Mouse (Mus musculus) ES-Bruce4 (cell line): ENCODE measurements around the gene Treh. TPM values are rescaled to one million over a fixed set of nuclear protein-coding genes. Genes with fewer than 3 reads are reported as not detected.

Source experiments
- H3K27ac ChIP-seq: 2 replicates; pipeline ENCODE4 v1.5.1; 2012; ENCODE audit warnings: low read length, inconsistent platforms; ENCODE audit not compliant: insufficient read depth
- H3K27me3 ChIP-seq: 2 replicates; pipeline ENCODE4 v1.6.1; 2012; ENCODE audit warnings: mild to moderate bottlenecking, low read length, inconsistent platforms; ENCODE audit not compliant: control insufficient read depth, poor library complexity, insufficient read depth, severe bottlenecking
- H3K36me3 ChIP-seq: 2 replicates; pipeline ENCODE4 v1.6.1; 2012; ENCODE audit warnings: inconsistent platforms, mild to moderate bottlenecking, low read length, moderate library complexity; ENCODE audit not compliant: control insufficient read depth, poor library complexity, insufficient read depth, severe bottlenecking
- H3K4me1 ChIP-seq: one replicate; pipeline ENCODE4 v1.8.1; 2011; ENCODE audit warnings: low read length; ENCODE audit not compliant: control insufficient read depth, insufficient read depth
- H3K4me3 ChIP-seq: 2 replicates; pipeline ENCODE4 v1.5.1; 2011; ENCODE audit warnings: low read depth, mild to moderate bottlenecking, low read length
- H3K9ac ChIP-seq: 2 replicates; pipeline ENCODE4 v1.6.1; 2012; ENCODE audit warnings: low read depth, mild to moderate bottlenecking, inconsistent platforms; ENCODE audit not compliant: poor library complexity, severe bottlenecking
- H3K9me3 ChIP-seq: replicated peaks from 2 replicates; pipeline ENCODE4 v1.6.1; 2012; ENCODE audit warnings: mild to moderate bottlenecking, low read length, inconsistent platforms; ENCODE audit not compliant: control insufficient read depth, poor library complexity, insufficient read depth, severe bottlenecking
- CTCF ChIP-seq: IDR thresholded peaks from one replicate; pipeline ENCODE4 v1.8.1; 2011; ENCODE audit warnings: low read depth, low read length
- EP300 ChIP-seq: IDR thresholded peaks from 2 replicates; pipeline ENCODE4 v1.6.1; 2011; ENCODE audit warnings: low read depth, low read length; ENCODE audit not compliant: insufficient read depth
- POLR2A ChIP-seq: IDR thresholded peaks from one replicate; pipeline ENCODE4 v1.8.1; 2011; ENCODE audit warnings: low read length; ENCODE audit not compliant: insufficient read depth
- polyA plus RNA-seq: library from polyadenylated mRNA; stranded (reverse); fragments of >200 nt; gene quantifications from 2 replicates; pipeline ENCODE4 v1.2.4, GENCODE M21; 2011; ENCODE audit warnings: low read depth; ENCODE audit not compliant: missing spikeins, insufficient read depth, insufficient read length

The Treh gene
- polyA plus RNA-seq, 1 experiment, result not detected

- Histone ChIP-seq H3K27ac (no peak overlapping the region), H3K36me3 (no peaks in the 10 kb centered on the region), H3K9me3 (no peaks in the 10 kb centered on the region), H3K4me1 (peaks cover 2% of the 10 kb centered on the region), H3K27me3 (no peaks in the 10 kb centered on the region), H3K4me3 (peak overlapping the region; percentile 11; the same call in 1 of the 2 replicates), H3K9ac (no peak overlapping the region)
- TF ChIP-seq EP300 (no peak), CTCF (no peak), POLR2A (no peak)
These were observed 26.7 kb upstream of the Treh start for GRCm38 (mm10) chr9:44646366-44646765.

- Histone ChIP-seq H3K4me1 (peaks cover 2% of the 10 kb centered on the region), H3K36me3 (no peaks in the 10 kb centered on the region), H3K4me3 (no peak overlapping the region), H3K27me3 (no peaks in the 10 kb centered on the region), H3K27ac (no peak overlapping the region), H3K9me3 (no peaks in the 10 kb centered on the region), H3K9ac (no peak overlapping the region)
- TF ChIP-seq POLR2A, result no peak
- no peak for TF ChIP-seq EP300
- TF ChIP-seq CTCF, result no peak
These were observed 26.0 kb upstream of the Treh start for GRCm38 (mm10) chr9:44647026-44647425.

- Histone ChIP-seq H3K27me3 (no peaks in the 10 kb centered on the region), H3K4me1 (peaks cover 2% of the 10 kb centered on the region), H3K27ac (no peak overlapping the region), H3K9me3 (no peaks in the 10 kb centered on the region), H3K9ac (no peak overlapping the region), H3K36me3 (no peaks in the 10 kb centered on the region), H3K4me3 (no peak overlapping the region)
- TF ChIP-seq POLR2A, result no peak
- TF ChIP-seq CTCF, result no peak
- no peak for TF ChIP-seq EP300
These were observed 25.4 kb upstream of the Treh start for GRCm38 (mm10) chr9:44647656-44648055.

- H3K4me3 ChIP-seq, result no peak overlapping the region
- no peaks in the 10 kb centered on the region for H3K9me3 ChIP-seq
- TF ChIP-seq POLR2A (no peak), CTCF (no peak)
- H3K4me1 ChIP-seq, result peaks cover 2% of the 10 kb centered on the region
- H3K36me3 ChIP-seq, result no peaks in the 10 kb centered on the region
- H3K27ac ChIP-seq, result no peak overlapping the region
- H3K27me3 ChIP-seq, result no peaks in the 10 kb centered on the region
- no peak overlapping the region for H3K9ac ChIP-seq
These were observed 24.2 kb upstream of the Treh start for GRCm38 (mm10) chr9:44648881-44649281.

- Histone ChIP-seq H3K27me3 (no peaks in the 10 kb centered on the region), H3K4me3 (no peak overlapping the region), H3K4me1 (no peaks in the 10 kb centered on the region), H3K9me3 (no peaks in the 10 kb centered on the region), H3K27ac (no peak overlapping the region), H3K36me3 (no peaks in the 10 kb centered on the region), H3K9ac (no peak overlapping the region)
- no peak for TF ChIP-seq POLR2A
- TF ChIP-seq CTCF, result peak; percentile 93
- TF ChIP-seq EP300, result no peak
These were observed 21.0 kb upstream of the Treh start for GRCm38 (mm10) chr9:44652027-44652426.

GRCm38 (mm10) chr9:44653896-44654295, 19.1 kb upstream of the Treh start:
- Histone ChIP-seq H3K27me3 (no peaks in the 10 kb centered on the region), H3K36me3 (no peaks in the 10 kb centered on the region), H3K4me3 (no peak overlapping the region), H3K4me1 (no peaks in the 10 kb centered on the region), H3K27ac (no peak overlapping the region), H3K9ac (no peak overlapping the region), H3K9me3 (no peaks in the 10 kb centered on the region)
- TF ChIP-seq CTCF, result no peak
- no peak for TF ChIP-seq POLR2A
- no peak for TF ChIP-seq EP300
